Mouse (Mus musculus): ENCODE measurements around the gene Pde4dip. TPM values are rescaled to one million over a fixed set of nuclear protein-coding genes. Genes with fewer than 3 reads are reported as not detected.

The Pde4dip gene
- 61.4 TPM for polyA plus RNA-seq (2014; fragmentation: Illumina TruSeq; extraction: RNeasy Lipid Tissue Mini Kit (QIAGEN cat#74804); ENCODE audit: low read depth, low replicate concordance)

GRCm38 (mm10) chr3:97888168-97888901 lies at the start of gene Pde4dip:
Pde4dip (minus strand) TSS chr3:97888707.

DNA sequence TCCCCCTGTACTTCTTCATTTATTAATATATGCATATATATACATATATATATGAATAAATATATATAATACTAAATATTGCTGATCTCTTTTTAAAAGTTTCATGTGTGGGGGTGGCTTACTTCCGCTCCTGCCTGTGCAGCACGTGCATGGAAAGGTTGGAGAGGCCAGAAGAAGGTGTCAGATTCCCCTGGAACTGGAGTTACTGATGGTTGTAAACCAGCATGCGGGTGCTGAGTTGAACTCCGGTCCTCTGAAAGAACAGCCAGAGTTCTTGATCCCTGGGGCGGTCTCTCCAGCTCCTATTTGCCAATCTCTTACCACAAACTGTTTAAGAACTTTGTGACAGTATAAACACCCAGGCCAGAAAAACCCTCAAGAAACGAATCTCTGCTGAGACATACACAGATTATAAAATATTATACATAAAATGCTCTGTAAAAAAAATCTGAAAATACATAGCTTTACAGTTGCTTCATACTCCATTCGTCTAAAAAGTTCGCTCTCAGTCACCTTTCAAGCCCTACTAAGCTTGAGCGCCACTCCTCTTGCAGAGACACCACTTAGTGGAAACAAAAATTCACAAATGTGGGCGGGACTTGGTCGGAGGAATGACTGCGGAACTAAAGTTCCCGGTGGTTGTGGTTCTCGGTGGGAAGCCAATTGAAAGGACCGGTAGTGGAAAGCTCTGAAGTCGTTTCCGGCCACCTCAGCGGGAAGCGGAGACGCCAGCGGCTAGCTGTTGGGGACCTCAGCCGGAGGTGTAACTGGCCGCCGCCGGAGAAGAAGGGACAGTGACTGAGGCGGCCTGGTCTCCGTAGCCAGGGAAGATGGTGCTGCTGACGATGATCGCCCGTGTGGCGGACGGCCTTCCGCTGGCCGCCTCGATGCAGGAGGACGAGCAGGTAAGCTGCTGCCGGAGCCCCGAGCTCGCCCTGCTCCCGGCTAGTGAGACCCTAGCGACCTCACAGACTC lies 12.3 kb upstream of the Pde4dip start, which contains the start of gene Sec22b:
Sec22b (plus strand) TSS at position 675 of the 975 bp plus-strand sequence.

GRCm38 (mm10) chr3:97674644-97675110 lies 213.8 kb downstream of the Pde4dip start, which contains the start of gene Gm17651:
Gm17651 (minus strand) TSS chr3:97674694.

GRCm38 (mm10) chr3:97657655-97658411 lies 230.7 kb downstream of the Pde4dip start, which contains the start of gene Prkab2:
Prkab2 (plus strand) TSS chr3:97658193.

Other genes starting within 250 kb of the Pde4dip start
- gene Prkab2, start 230.5 kb downstream of the Pde4dip start, polyA plus RNA-seq (2014; fragmentation: Illumina TruSeq; extraction: RNeasy Lipid Tissue Mini Kit (QIAGEN cat#74804); ENCODE audit: low read depth, low replicate concordance): 21.5 TPM
- not detected for gene Gm17651, start 214.0 kb downstream of the Pde4dip start, polyA plus RNA-seq (2014; fragmentation: Illumina TruSeq; extraction: RNeasy Lipid Tissue Mini Kit (QIAGEN cat#74804); ENCODE audit: low read depth, low replicate concordance)
- 43.2 TPM for gene Sec22b, start 12.5 kb upstream of the Pde4dip start, polyA plus RNA-seq (2014; fragmentation: Illumina TruSeq; extraction: RNeasy Lipid Tissue Mini Kit (QIAGEN cat#74804); ENCODE audit: low read depth, low replicate concordance)
- gene Notch2, start 124.8 kb upstream of the Pde4dip start, polyA plus RNA-seq (2014; fragmentation: Illumina TruSeq; extraction: RNeasy Lipid Tissue Mini Kit (QIAGEN cat#74804); ENCODE audit: low read depth, low replicate concordance): 2.0 TPM

All from testis, adult 10 weeks (tissue).